Mouse (Mus musculus): ENCODE measurements around the gene Shq1.

Shq1 gene

DNA sequence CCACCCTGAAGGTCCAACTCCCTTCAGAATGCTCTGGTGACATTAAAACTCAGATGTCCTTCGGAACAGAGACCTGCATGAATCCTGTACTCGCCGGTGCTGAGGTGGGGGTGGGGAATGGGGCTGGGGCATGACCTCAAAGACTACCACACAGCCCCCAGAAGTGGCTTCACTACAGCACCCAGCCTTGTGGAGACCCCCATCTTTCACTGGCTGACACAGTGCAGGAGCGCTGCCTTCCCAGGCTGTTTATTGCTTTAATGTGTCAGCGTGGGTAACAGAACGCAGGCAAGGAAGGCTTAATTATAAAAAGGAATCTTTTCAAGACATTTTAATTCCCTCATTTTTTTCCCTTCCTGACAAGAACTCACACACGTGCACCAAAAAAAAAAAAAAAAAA lies 137.6 kb downstream of the Shq1 start:
- no peak for DNase-seq (ENCODE audit: low spot score in 2 of 2)

DNA sequence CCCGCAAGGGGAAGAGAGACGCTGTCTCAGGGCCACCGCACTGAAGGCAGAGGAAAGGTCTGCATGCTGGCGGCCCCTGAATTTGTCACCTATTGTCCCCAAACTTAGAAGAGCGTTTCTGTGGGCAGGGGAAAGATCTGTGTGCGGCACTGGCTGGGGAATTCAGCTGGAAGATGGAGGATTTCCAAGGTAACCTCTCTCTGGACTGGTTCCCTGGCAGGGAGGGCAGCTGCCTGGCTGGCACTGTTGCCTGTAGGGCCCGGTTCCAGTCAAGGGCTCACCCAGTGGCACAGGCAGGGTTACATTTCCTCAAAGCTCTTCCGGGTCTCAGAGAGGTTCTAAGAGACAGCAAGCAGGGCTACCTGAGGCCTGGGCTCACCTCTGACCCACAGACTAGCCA lies 138.6 kb downstream of the Shq1 start:
- DNase-seq (ENCODE audit: low spot score in 2 of 2): no peak

DNA sequence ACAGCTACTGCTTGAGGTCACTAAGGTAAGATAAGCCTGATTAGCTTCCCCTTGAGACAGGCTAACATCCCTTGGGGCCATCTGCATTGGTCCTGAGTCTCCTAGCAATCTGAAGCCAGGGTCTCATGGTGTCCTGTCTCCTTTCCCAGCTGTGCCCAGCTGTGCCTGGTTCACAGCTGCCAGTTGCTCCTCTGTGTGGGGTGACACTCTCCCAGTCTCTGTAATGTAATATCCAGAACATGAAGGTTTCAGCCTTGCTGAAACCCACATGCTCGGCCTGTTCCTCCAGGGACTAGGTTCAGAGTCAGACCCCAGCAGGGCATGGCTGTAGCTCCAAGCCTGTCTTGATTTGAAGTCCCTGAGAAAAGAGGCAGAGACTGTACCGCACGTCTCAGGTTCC lies 141.3 kb downstream of the Shq1 start:
- no peak for DNase-seq (ENCODE audit: low spot score in 2 of 2)

DNA sequence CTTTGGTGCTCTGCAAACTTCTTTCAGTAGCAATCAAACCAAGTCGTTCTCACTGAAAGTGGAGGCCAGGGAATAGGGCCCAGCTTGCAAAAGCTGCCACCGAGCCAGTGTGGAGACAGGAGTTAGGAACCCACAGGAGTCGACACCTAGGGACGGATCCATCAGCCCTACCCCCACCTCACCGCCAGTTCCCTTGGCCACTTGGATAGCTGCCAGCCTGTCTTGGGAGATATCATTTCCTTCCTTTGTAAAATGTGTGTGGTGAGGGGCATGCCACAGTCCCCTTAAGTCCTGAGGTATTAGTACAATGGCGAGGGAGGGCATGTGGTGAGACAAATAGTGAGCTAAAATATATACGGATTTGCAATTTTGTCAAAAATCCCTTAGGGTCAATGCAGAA lies 142.4 kb downstream of the Shq1 start:
- no peak for DNase-seq (ENCODE audit: low spot score in 2 of 2)

DNA sequence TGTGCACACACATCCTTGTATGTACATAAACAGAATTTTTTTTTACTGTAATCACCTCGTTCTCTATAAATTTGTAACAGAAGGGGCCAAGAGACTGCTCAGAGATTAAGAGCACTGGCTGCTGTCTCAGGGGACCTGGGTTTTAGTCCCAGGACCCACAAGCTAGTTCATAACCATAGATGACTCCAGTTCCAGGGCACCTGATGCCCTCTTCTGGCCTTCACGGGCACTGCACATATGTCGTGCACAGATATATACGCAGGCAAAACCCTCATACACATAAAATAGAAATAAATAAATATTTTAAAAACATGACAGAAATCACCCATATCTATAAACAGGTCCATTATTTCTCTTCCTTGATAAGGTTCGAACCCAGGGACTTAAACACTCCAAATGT lies 143.0 kb downstream of the Shq1 start:
- DNase-seq (ENCODE audit: low spot score in 2 of 2): peak in 1 of 2 experiments; percentile 20

DNA sequence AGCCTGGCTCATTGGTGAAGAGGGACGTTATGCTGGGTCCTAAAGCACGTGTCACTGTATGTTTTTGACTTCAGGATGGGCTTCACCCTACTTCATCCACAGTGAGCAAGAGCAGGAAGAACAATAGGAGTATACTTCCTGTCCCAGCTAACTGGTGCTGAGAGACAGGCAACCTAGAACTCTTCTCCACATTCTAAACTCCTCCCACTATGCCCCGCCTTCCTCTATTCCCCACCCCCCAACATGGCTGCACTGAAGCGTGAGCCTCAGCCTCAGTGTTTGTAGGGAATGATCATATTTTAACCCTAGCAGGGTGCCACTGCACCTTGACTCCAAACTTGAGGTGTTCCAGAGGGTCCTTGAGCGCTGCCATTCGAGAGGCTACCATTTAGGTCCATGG lies 143.8 kb downstream of the Shq1 start:
- DNase-seq (ENCODE audit: low spot score in 2 of 2): no peak

DNA sequence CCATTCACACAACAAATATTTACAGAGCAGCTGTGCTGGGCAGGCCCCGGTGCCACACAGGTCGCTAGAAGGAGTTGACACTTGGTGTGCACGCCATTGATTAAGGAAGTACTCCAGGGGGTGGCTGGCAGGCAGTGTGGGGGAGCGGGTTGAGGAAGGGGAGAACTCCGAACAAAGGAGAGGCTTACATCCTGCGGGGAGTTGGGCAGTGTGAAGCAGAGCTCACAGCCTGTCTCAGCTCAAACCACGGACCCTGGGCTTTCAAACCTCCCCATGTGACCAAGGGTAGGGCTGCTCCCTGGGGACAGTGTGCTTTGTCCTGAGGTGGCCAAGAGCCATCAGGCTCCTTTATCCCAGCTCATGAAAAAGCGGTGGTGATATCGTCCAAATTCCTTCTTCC lies 144.9 kb downstream of the Shq1 start:
- no peak for DNase-seq (ENCODE audit: low spot score in 2 of 2)

DNA sequence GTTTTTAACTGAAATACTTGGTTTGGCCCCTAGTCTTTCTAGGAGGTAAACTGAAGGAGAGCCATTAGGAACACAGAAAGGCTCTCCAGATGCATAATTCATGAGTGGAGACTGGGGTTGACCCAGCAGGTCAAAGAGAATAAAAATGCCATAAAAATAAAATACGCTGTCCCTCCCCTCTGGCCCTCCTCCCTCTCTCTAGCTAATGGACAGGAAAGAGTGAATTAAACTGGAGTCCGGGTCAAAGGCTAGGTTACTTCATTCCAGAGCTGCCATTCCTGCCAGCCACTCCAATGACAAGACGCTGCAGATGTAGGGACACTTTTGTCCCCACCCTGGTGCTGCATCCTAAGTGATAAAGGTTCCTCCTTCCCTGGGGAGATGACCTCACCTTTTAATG lies 145.5 kb downstream of the Shq1 start:
- DNase-seq (ENCODE audit: low spot score in 2 of 2): no peak

DNA sequence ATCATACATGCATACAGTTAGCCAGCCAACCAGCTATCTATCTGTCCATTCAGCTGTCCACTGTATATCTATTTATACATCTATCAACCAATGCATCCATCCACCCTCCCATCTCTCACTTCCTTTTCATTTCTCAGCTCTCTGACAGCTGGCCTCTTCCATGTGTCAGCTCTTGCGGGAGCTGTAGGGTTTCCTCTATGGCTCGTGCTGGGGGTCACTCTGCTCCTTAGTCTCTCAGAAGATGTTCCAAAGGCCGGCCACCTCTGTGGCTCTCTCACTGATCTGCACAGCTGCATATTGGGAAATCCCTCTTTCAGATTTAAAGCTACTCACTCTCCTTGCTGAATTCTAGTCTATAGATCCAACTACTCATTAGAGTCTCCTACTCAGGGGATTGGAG lies 148.5 kb downstream of the Shq1 start:
- DNase-seq (ENCODE audit: low spot score in 2 of 2): no peak

DNA sequence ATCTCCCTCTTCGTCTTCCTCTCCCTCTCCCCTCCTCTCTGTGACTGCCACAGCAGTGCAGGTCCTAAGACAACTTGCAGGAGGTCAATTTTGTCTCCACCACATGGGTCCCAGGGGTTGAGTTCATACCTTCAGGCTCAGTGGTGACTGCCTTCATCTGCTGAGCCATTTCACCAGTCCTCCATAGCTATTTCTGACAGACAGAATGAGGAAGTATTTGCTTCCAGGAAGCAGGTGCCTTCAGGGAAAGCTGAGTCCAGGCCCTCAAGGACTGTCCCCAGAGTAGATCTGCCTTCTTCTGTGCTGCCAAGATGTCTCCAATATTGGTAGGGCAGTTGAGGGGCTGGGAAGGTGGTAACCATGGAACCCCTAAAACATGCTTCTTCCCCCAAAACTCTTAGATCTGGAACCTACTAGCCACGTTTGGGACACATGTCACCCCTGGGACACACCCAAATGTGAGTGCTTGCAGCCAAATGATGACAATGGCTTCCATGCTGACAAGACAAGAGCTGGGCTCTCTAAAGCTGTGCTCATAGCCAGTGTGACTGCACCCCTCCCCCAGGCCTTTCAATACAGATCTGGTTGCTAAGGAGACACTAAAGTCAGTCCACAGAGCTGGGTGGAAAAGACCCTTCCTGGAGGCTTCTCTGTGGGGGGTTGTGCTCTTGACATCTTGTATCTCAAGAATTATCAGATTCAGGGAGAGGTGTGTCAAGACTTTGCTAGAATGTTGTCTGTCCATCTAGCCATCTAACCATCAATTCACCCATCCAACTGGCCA lies 149.2 kb downstream of the Shq1 start:
- no peak for DNase-seq (ENCODE audit: low spot score in 2 of 2)

DNA sequence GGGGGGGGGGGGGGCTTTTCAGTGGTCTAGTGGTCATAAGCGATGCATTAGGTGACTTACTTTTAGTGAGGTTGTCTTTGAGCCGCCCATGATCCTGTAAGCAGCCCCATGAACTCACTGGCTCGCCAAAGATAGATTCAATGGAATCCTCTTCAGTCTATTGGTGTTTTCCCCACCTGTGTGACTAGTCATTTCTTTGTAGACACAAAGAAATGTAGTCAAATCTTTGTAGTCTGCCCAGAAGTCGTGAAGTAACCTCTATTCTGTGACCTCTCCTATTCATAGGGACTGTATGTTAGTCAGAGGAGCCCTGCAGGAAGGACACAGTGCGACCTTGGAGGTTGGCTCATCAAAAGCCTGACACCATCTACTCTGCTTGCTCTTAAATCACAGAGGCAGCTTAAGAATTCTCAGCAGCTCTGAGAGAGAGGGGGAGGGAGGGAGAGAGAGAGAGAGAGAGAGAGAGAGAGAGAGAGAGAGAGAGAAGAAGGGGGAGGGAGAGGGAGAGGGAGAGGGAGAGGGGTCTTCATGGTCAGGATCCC lies 150.3 kb downstream of the Shq1 start:
- no peak for DNase-seq (ENCODE audit: low spot score in 2 of 2)

DNA sequence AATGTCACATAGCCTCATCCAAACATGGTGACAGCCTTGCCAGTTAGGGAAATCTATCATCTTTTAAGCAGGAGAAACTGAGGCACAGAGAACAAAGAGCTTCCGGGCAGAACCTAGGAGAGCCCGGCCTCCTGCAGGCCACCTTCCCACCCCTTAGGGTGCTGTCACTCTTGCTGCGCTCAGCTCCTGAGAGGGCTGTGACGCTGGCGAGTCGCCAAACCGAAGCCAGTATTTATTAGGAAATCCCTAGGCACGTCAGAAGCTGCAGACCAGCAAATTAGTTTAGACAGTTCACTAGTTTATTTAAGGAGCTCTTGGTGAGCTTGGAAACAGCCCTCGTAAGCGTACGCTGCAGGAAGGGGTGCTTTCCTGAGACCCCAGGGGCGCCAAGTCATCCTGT lies 151.1 kb downstream of the Shq1 start:
- DNase-seq (ENCODE audit: low spot score in 2 of 2): no peak

Measured in spleen, postnatal 10 days (tissue).